Mouse (Mus musculus) midbrain, embryonic 16.5 days (tissue): ENCODE results near the gene Phactr1. TPM values are rescaled to one million over a fixed set of nuclear protein-coding genes. Genes with fewer than 3 reads are reported as not detected.

Experiments
- ATAC-seq: fragments of 200-750 bp; cut with Nextera tagmentation; 2 replicates; pipeline ENCODE4 v1.8.0; 2017; ENCODE audit warnings: moderate TSS enrichment
- H3K27ac ChIP-seq: fragments of 300-500 bp; sonication (generic); 2 replicates; pipeline ENCODE4 v1.5.1; 2014; ENCODE audit warnings: mild to moderate bottlenecking, low read length, mixed read lengths
- H3K27me3 ChIP-seq: fragments of 300-500 bp; sonication (generic); 2 replicates; pipeline ENCODE4 v1.6.1; 2014; ENCODE audit warnings: low read depth, low read length, mixed read lengths; ENCODE audit not compliant: control insufficient read depth, insufficient read depth
- H3K36me3 ChIP-seq: fragments of 300-500 bp; sonication (generic); 2 replicates; pipeline ENCODE4 v1.6.1; 2014; ENCODE audit warnings: mild to moderate bottlenecking, low read length, moderate library complexity, mixed read lengths; ENCODE audit not compliant: control insufficient read depth, insufficient read depth
- H3K4me1 ChIP-seq: fragments of 300-500 bp; sonication (generic); 2 replicates; pipeline ENCODE4 v1.6.1; 2014; ENCODE audit warnings: mild to moderate bottlenecking, low read length, mixed read lengths; ENCODE audit not compliant: control insufficient read depth, insufficient read depth
- H3K4me2 ChIP-seq: fragments of 300-500 bp; sonication (generic); 2 replicates; pipeline ENCODE4 v1.6.1; 2014; ENCODE audit warnings: mild to moderate bottlenecking, low read length, mixed read lengths
- H3K4me3 ChIP-seq: fragments of 300-500 bp; sonication (generic); 2 replicates; pipeline ENCODE4 v1.5.1; 2014; ENCODE audit warnings: low read depth, mild to moderate bottlenecking, low read length, moderate library complexity, mixed read lengths
- H3K9ac ChIP-seq: fragments of 300-500 bp; sonication (generic); 2 replicates; pipeline ENCODE4 v1.6.1; 2014; ENCODE audit warnings: low read depth, low read length, mixed read lengths
- H3K9me3 ChIP-seq: fragments of 300-500 bp; sonication (generic); replicated peaks from 2 replicates; pipeline ENCODE4 v1.6.1; 2014; ENCODE audit warnings: mild to moderate bottlenecking, low read length, mixed read lengths; ENCODE audit not compliant: control insufficient read depth, poor library complexity, severe bottlenecking
- WGBS: fragments of 180-500 bp; shearing (Covaris S2); extraction: QIAGEN DNeasy Blood & Tissue Kit; methylation state at CpG from one replicate; pipeline ENCODE4 v1.1.7; 2014; 5-methylcytosine and 5-hydroxymethylcytosine counted together
- polyA plus RNA-seq: library from polyadenylated mRNA; unstranded; fragments of >200 nt; fragmentation: Nextera tagmentation; extraction: Ambion mirVana; gene quantifications from 2 replicates; pipeline ENCODE4 v1.2.1, GENCODE M21; 2015

The Phactr1 gene
- polyA plus RNA-seq, 1 experiment from 2014 or later = 62.5 TPM

DNA sequence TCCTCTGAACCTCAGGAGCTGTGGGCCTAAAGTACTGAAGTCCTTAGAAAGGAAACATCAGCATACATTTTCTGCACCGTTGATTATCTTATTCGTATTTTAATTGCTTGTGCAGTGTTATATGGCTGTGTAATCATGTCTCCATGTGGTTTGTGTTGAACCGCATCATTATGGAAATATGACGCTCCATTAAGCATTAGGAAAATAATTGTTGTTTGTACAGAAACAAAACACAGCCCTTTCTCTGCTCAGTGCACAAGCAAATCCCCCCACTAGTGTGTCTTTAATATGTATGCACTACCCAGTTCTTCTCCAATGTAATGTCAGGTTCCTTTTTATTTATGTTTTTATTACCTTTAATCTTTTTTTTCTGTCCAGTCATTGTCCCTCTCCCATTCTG, 333.6 kb downstream of the Phactr1 start:
- no peaks in the 10 kb centered on the region for H3K4me1 ChIP-seq

DNA sequence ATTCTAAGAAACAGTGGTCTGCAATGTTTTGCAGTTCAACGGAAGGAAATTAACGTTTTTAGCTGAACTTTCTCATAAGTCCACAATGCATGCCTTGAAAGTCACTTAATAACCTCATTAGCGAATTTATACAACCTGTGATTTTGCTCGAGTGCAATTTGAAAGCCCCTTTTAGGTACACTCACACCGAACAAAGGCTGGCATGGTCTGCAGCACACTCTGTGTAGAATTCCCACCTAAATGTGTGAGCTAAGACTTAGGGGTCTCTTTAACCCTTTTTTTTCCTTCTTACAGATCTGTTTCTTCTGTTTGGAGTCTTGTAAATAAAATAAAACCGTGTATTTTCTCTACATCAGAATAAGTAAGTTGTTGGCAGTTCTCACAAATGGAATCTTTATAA, 335.3 kb downstream of the Phactr1 start:
- ATAC-seq = no peak
- Histone ChIP-seq H3K27me3 (no peaks in the 10 kb centered on the region), H3K4me2 (no peak overlapping the region), H3K27ac (no peak overlapping the region), H3K4me3 (no peak overlapping the region), H3K36me3 (no peaks in the 10 kb centered on the region), H3K9ac (no peak overlapping the region), H3K9me3 (no peaks in the 10 kb centered on the region), H3K4me1 (no peaks in the 10 kb centered on the region)
- whole genome bisulfite sequencing = 63% methylated on average over 6 of the region's 6 CpGs

More for the DNA sequence above, 333.6 kb downstream of the Phactr1 start:
- no peak for ATAC-seq
- H3K36me3 ChIP-seq = no peaks in the 10 kb centered on the region
- H3K9me3 ChIP-seq = no peaks in the 10 kb centered on the region
- H3K9ac ChIP-seq = no peak overlapping the region
- H3K4me3 ChIP-seq = no peak overlapping the region
- H3K27me3 ChIP-seq = no peaks in the 10 kb centered on the region
- H3K27ac ChIP-seq = no peak overlapping the region
- no peak overlapping the region for H3K4me2 ChIP-seq
- WGBS = 75% methylated on average over 4 of the region's 4 CpGs

DNA sequence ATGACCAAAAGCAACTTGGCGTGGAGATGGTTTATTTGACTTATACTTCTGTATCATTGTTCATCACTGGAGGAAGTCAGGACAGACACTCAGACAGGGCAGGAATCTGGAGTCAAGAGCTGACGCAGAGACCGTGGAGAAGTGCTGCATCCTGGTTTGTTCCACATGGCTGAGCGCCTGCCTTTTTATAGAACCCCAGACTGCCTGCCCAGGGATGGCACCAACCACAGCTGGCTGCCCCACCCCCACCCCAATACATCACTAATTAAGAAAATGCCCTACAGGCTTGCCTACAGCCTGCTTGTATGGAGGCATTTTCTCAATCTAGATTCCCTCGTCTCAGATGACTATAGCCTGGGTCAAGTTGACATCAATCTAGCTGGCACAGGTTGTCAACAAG, 338.4 kb downstream of the Phactr1 start:
- Histone ChIP-seq H3K9me3 (no peaks in the 10 kb centered on the region), H3K9ac (no peak overlapping the region), H3K27ac (no peak overlapping the region), H3K27me3 (no peaks in the 10 kb centered on the region), H3K4me2 (no peak overlapping the region), H3K4me3 (no peak overlapping the region), H3K4me1 (no peaks in the 10 kb centered on the region), H3K36me3 (no peaks in the 10 kb centered on the region)
- WGBS = 72% methylated on average over 5 of the region's 5 CpGs
- no peak for ATAC-seq

DNA sequence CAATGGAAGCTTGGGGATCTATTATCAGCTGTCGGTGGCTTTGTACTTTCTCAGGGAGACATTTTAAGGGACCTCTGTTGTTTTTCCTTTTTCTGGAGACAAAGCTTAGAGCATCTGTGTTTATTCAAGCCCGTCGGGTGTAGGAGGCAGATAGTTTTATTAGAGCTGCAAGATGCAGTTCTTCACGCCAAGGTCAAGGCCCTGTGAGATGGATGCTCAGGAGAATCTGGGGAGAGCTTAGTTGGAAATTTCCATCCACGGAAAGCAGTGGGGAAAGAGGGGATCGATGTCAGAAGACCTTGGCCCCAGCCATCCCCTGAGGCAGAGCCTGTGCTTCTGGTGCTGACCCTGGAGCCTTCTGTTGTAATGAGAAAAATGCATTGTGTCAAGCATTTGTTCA, 340.6 kb downstream of the Phactr1 start:
- ATAC-seq = no peak
- WGBS = 79% methylated on average over 6 of the region's 6 CpGs
- Histone ChIP-seq H3K27me3 (no peaks in the 10 kb centered on the region), H3K27ac (no peak overlapping the region), H3K4me2 (no peak overlapping the region), H3K4me1 (no peaks in the 10 kb centered on the region), H3K9me3 (no peaks in the 10 kb centered on the region; the same call in 1 of the 2 replicates), H3K9ac (no peak overlapping the region), H3K36me3 (no peaks in the 10 kb centered on the region), H3K4me3 (no peak overlapping the region)

DNA sequence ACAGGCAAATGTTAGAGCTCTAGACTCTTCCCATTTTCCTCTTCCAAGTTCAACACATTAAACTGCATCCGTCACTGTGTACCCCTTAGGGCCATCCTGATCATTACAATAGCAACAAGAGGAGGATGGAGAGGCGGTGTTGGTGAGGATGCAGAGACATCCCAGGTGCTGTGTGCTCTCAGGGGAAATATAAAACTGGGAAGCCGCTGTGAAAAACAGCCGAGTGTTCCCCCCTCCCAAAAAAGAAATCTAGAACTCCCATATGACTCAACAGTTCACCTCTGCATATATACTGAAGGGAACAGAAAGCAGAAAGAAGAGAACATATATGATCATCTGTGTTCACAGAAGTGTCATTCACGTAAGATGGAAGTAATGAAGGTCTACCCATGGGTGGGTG, 342.6 kb downstream of the Phactr1 start:
- WGBS = 90% methylated on average over 5 of the region's 5 CpGs
- no peaks in the 10 kb centered on the region; the same call in 1 of the 2 replicates for H3K9me3 ChIP-seq
- H3K27me3 ChIP-seq = no peaks in the 10 kb centered on the region
- no peaks in the 10 kb centered on the region for H3K4me1 ChIP-seq
- no peaks in the 10 kb centered on the region for H3K36me3 ChIP-seq
- H3K4me2 ChIP-seq = no peak overlapping the region
- H3K4me3 ChIP-seq = no peak overlapping the region
- no peak overlapping the region for H3K27ac ChIP-seq
- ATAC-seq = no peak
- no peak overlapping the region for H3K9ac ChIP-seq

DNA sequence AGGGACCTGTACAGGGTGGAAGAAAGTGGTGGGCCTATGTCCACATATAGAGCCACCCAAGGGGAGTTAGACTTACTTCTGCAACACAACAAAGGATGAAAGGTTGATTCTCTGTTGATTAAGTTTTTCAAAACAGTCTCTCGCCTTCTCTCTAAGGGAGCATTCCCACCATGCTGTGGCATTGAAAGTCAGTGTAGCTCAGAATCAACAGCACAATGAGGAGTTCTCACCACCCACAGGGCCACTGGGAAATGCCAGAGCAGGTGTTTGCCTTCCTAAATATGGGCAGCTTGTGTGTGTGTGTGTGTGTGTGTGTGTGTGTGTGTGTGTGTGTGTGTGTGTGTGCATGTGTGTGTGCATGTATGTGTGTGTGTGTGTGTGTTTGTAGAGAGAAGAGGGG, 347.1 kb downstream of the Phactr1 start:
- no peaks in the 10 kb centered on the region for H3K36me3 ChIP-seq
- H3K27ac ChIP-seq = no peak overlapping the region
- no peaks in the 10 kb centered on the region; the same call in 1 of the 2 replicates for H3K9me3 ChIP-seq
- no peaks in the 10 kb centered on the region for H3K27me3 ChIP-seq
- no peak overlapping the region for H3K4me2 ChIP-seq
- no peak overlapping the region for H3K4me3 ChIP-seq
- WGBS = 38% methylated on average over 1 of the region's 1 CpGs
- H3K4me1 ChIP-seq = no peaks in the 10 kb centered on the region
- no peak for ATAC-seq
- H3K9ac ChIP-seq = no peak overlapping the region

DNA sequence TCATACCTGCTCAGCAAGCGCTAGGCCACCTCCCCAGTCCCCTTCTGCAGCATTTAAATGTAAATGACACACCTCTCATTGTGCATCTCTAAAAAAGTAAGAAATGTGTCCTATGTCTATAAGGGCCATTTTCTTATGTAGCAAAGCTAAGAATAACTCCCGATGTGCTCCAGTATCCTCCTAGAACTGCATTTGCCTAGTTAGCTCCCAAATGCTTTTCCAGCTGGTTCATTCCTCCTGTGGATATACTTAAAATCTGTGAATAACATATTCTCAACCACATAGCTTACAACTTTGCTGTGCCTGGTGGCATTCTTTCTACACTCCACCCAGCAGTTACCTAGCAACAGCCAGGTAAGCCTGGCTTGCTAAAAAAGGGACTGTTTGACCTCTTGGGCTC, 349.8 kb downstream of the Phactr1 start:
- no peak for ATAC-seq
- no peak overlapping the region for H3K4me2 ChIP-seq
- no peaks in the 10 kb centered on the region for H3K36me3 ChIP-seq
- 84% methylated on average over 2 of the region's 2 CpGs for WGBS
- no peaks in the 10 kb centered on the region for H3K27me3 ChIP-seq
- peaks cover 7% of the 10 kb centered on the region; the same call in 1 of the 2 replicates for H3K9me3 ChIP-seq
- H3K27ac ChIP-seq = no peak overlapping the region
- H3K9ac ChIP-seq = no peak overlapping the region
- H3K4me1 ChIP-seq = no peaks in the 10 kb centered on the region
- H3K4me3 ChIP-seq = no peak overlapping the region

DNA sequence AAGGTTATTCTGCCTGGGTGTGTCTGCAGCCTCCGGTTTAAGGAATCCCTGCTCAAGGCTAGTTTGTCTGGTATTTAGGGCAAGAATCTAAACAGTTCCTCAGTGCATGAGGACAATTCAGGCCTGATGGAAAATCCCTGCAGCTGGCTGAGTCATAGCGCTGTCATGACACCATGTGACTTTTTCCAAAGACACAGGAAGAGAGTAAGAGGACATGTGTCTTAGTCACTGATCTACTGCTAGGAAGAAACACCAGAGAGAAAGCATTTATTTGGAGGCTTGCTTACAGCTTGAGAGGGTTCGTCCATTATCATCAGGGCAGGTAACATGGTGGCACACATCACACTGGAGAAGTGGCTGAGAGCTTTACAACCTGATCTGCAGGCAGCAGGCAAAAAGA, 352.0 kb downstream of the Phactr1 start:
- WGBS = 95% methylated on average over 3 of the region's 3 CpGs
- Histone ChIP-seq H3K4me1 (no peaks in the 10 kb centered on the region), H3K9ac (no peak overlapping the region), H3K36me3 (no peaks in the 10 kb centered on the region), H3K9me3 (peaks cover 7% of the 10 kb centered on the region; the same call in 1 of the 2 replicates), H3K27ac (no peak overlapping the region), H3K27me3 (no peaks in the 10 kb centered on the region), H3K4me2 (no peak overlapping the region), H3K4me3 (no peak overlapping the region)
- ATAC-seq = no peak

DNA sequence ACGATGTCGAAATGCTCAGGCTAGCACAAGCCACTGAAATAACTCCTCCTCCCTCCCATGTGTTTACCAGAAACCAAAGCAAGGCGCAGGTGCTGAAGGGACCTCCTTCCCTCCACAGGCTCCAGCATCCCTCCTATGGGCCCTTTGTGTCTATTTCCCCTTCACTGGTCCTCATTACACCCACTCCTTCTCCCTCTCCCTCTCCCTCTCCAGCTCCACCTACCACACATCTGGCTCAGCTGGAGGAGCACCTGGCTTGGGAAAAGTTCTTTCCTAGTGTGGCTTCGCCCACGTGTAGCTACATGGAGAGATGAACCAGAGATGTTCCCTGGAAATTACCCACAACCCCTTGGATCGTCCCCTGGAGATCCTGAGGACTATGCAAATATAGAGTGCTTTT, 356.1 kb downstream of the Phactr1 start:
- no peak overlapping the region for H3K4me2 ChIP-seq
- H3K27me3 ChIP-seq = no peaks in the 10 kb centered on the region
- no peak overlapping the region for H3K4me3 ChIP-seq
- H3K4me1 ChIP-seq = no peaks in the 10 kb centered on the region
- no peak overlapping the region for H3K27ac ChIP-seq
- no peak overlapping the region for H3K9ac ChIP-seq
- H3K36me3 ChIP-seq = 0 out of 2 replicates have a peak, but pooled peaks cover 2% of the 10 kb centered on the region
- peaks cover 7% of the 10 kb centered on the region; the same call in 1 of the 2 replicates for H3K9me3 ChIP-seq
- no peak for ATAC-seq
- WGBS = 74% methylated on average over 6 of the region's 6 CpGs
